In the genomic region with DNA sequence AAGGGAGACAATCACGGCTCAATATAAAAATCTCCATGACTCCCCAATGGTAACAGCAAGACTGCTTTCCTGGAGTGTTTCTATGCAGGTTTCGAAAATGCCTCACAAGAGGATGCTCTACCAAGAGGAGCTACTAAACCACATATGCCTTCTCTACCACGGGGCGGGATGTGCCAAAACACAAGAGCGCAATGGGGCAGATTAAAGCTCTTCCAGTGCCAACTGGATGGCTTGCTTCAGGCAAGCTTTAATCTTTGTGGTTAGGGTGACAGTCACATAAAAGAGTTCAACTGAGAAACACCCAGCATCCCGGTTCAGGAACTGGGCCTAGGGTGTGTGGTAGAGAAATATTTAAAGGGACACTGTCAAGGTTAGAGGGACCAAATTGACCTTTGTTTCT, we compare ENCODE assay signal across 39 mouse cellular contexts. TPM values are rescaled to one million over a fixed set of nuclear protein-coding genes. Genes with fewer than 3 reads are reported as not detected.
DNase-seq lines count a peak whose midpoint lies in the region; ATAC-seq lines count a peak whose summit lies in the region.
"Had no signal": no experiment of that assay in that cellular context is flagged by ENCODE, and none has a peak within 500 bp of the region (broad histone marks: within the 10 kb centered on the region; RNA-seq: fewer than 3 reads in every experiment).

No protein-coding gene starts in this region.

- no peak overlapping the region for H3K27ac ChIP-seq in embryonic facial prominence, embryonic 14.5 days (replicated peaks; ENCODE audit: low read depth, low read length)
- H3K27ac ChIP-seq in embryonic facial prominence, embryonic 10.5 days (replicated peaks), result no peak overlapping the region
- H3K27ac ChIP-seq: forebrain, embryonic 13.5 days; heart, embryonic 10.5 days; hindbrain, embryonic 14.5 days; kidney, embryonic 15.5 days; liver, embryonic 15.5 days; midbrain, embryonic 15.5 days; neural tube, embryonic 12.5 days had no signal

- H3K27me3 ChIP-seq in embryonic facial prominence, embryonic 14.5 days (replicated peaks; ENCODE audit: control insufficient read depth, insufficient read depth, low read length), result no peaks in the 10 kb centered on the region
- H3K27me3 ChIP-seq in embryonic facial prominence, embryonic 10.5 days (replicated peaks; ENCODE audit: low read depth, poor library complexity, severe bottlenecking), result no peaks in the 10 kb centered on the region
- H3K27me3 ChIP-seq: CH12.LX; forebrain, embryonic 13.5 days; kidney, embryonic 15.5 days; liver, embryonic 15.5 days; midbrain, embryonic 15.5 days; neural tube, embryonic 12.5 days had no signal

- H3K9ac ChIP-seq in embryonic facial prominence, embryonic 14.5 days (ENCODE audit: low read depth, low read length), result no peak overlapping the region
- H3K9ac ChIP-seq: forebrain, embryonic 13.5 days; hindbrain, embryonic 14.5 days; kidney, embryonic 15.5 days; liver, embryonic 15.5 days; lung, embryonic 14.5 days; midbrain, embryonic 15.5 days; neural tube, embryonic 12.5 days had no signal

- intact Hi-C loops in heart, postnatal 36 days (cut with DNase I), result no loop called here

- H3K36me3 ChIP-seq in embryonic facial prominence, embryonic 14.5 days (ENCODE audit: control insufficient read depth, insufficient read depth, low read length), result peaks cover 94% of the 10 kb centered on the region
- peaks cover 100% of the 10 kb centered on the region for H3K36me3 ChIP-seq in embryonic facial prominence, embryonic 10.5 days (replicated peaks)

- H3K4me2 ChIP-seq in embryonic facial prominence, embryonic 14.5 days (ENCODE audit: low read depth, low read length), result no peak overlapping the region
- H3K4me2 ChIP-seq: forebrain, embryonic 13.5 days; hindbrain, embryonic 14.5 days; kidney, embryonic 15.5 days; liver, embryonic 15.5 days; lung, embryonic 14.5 days; midbrain, embryonic 15.5 days; neural tube, embryonic 12.5 days had no signal

- H3K4me1 ChIP-seq in embryonic facial prominence, embryonic 14.5 days (ENCODE audit: control insufficient read depth, insufficient read depth, low read length), result no peaks in the 10 kb centered on the region
- no peaks in the 10 kb centered on the region for H3K4me1 ChIP-seq in embryonic facial prominence, embryonic 10.5 days
- H3K4me1 ChIP-seq: forebrain, embryonic 13.5 days; kidney, embryonic 15.5 days; liver, embryonic 15.5 days; neural tube, embryonic 12.5 days had no signal

- DNase-seq in embryonic facial prominence, embryonic 14.5 days (ENCODE audit: low spot score), result peak; percentile 20
- DNase-seq in embryonic facial prominence, embryonic 10.5 days (ENCODE audit: low spot score), result no peak
- DNase-seq in 3134 (ENCODE audit: extremely low read depth, insufficient read length, low spot score), result peak; percentile 16
- DNase-seq in ZHBTc4 (ENCODE audit: low read depth, low spot score), result peak; percentile 29
- DNase-seq in cerebellum, adult 8-10 months, result peak; percentile 28
- no peak for DNase-seq in B cell, adult 2 months
- no peak for DNase-seq in heart, postnatal 36 days
- DNase-seq: adrenal gland, postnatal 10 days; gastrocnemius, postnatal 25 days; heart, adult 11 months; kidney, adult 11 months; kidney, postnatal 36 days; layer of hippocampus, postnatal 36 days; lung, embryonic 14.5 days; lung, postnatal 14 days; thymus, postnatal 4 days had no signal

- 81% methylated on average over 6 of the region's 6 CpGs for WGBS in embryonic facial prominence, embryonic 14.5 days
- WGBS in embryonic facial prominence, embryonic 10.5 days, result 90% methylated on average over 6 of the region's 6 CpGs

- H3K9me3 ChIP-seq in embryonic facial prominence, embryonic 14.5 days (ENCODE audit: control insufficient read depth, low read length), result no peaks in the 10 kb centered on the region
- no peaks in the 10 kb centered on the region for H3K9me3 ChIP-seq in embryonic facial prominence, embryonic 10.5 days
- H3K9me3 ChIP-seq: forebrain, embryonic 13.5 days; heart, embryonic 10.5 days; kidney, embryonic 15.5 days; liver, embryonic 15.5 days; midbrain, embryonic 15.5 days; neural tube, embryonic 12.5 days had no signal

- no peak for ATAC-seq in embryonic facial prominence, embryonic 14.5 days (ENCODE audit: low read depth)
- ATAC-seq in frontal cortex, adult (ENCODE audit: low TSS enrichment), result no peak; the same call in 1 of the 2 replicates
- ATAC-seq: forebrain, embryonic 13.5 days; inflammation-experienced regulatory T-cells, adult 6 months; midbrain, embryonic 15.5 days had no signal

- H3K4me3 ChIP-seq in embryonic facial prominence, embryonic 14.5 days (ENCODE audit: low read depth, low read length), result no peak overlapping the region
- H3K4me3 ChIP-seq in embryonic facial prominence, embryonic 10.5 days, result no peak overlapping the region
- H3K4me3 ChIP-seq: forebrain, embryonic 13.5 days; heart, embryonic 10.5 days; kidney, embryonic 15.5 days; liver, embryonic 15.5 days; midbrain, embryonic 15.5 days; neural tube, embryonic 12.5 days had no signal

RNA-seq across cellular contexts. Expression of gene Kdm1a, which starts 39.8 kb away (rescaled TPM):
- polyA plus RNA-seq in embryonic facial prominence, embryonic 14.5 days (2014; fragmentation: Nextera tagmentation; extraction: Ambion mirVana), result 48.6 and 54.1 TPM in 2 replicates
- polyA plus RNA-seq in embryonic facial prominence, embryonic 10.5 days (2016; fragmentation: Nextera tagmentation; extraction: Ambion mirVana), result 54.2 and 56.1 TPM in 2 replicates
- 10 to 100 TPM; 28.4 to 33.7 TPM for total RNA-seq in heart, postnatal 36 days (2021)

RNA-seq across cellular contexts. Expression of gene Tex46, which starts 47.5 kb away (rescaled TPM):
- polyA plus RNA-seq in embryonic facial prominence, embryonic 14.5 days (2014; fragmentation: Nextera tagmentation; extraction: Ambion mirVana), result not detected in 2 replicates
- not detected in 2 replicates for polyA plus RNA-seq in embryonic facial prominence, embryonic 10.5 days (2016; fragmentation: Nextera tagmentation; extraction: Ambion mirVana)
- not detected for total RNA-seq in heart, postnatal 36 days (2021)
- total RNA-seq: adrenal gland, postnatal 10 days; CH12.LX; ES-E14; gastrocnemius, adult 18-20 months; gastrocnemius, postnatal 25 days; hematopoietic stem cell, adult 5-6 weeks; layer of hippocampus, adult 8-10 months; layer of hippocampus, postnatal 36 days; left cerebral cortex, postnatal 10 days; liver, adult 2 months had no signal
- polyA plus RNA-seq: C2C12; cortical plate, adult 2 months; forebrain, embryonic 13.5 days; frontal cortex, adult 2 months; heart, embryonic 10.5 days; heart, embryonic 16.5 days; hindbrain, embryonic 14.5 days; inflammation-experienced regulatory T-cells, adult 6 months; kidney, embryonic 15.5 days; limb, embryonic 11.5 days; liver, adult 2 months; liver, embryonic 15.5 days; lung, embryonic 14.5 days; midbrain, embryonic 15.5 days; neural tube, embryonic 12.5 days; stomach, embryonic 14.5 days; thymus, postnatal 0 days had no signal

RNA-seq across cellular contexts. Expression of gene Lactbl1, which starts 59.7 kb away (rescaled TPM):
- not detected in 2 replicates for polyA plus RNA-seq in embryonic facial prominence, embryonic 14.5 days (2014; fragmentation: Nextera tagmentation; extraction: Ambion mirVana)
- not detected in 2 replicates for polyA plus RNA-seq in embryonic facial prominence, embryonic 10.5 days (2016; fragmentation: Nextera tagmentation; extraction: Ambion mirVana)
- not detected for total RNA-seq in heart, postnatal 36 days (2021)
- total RNA-seq: adrenal gland, postnatal 10 days; CH12.LX; ES-E14; gastrocnemius, adult 18-20 months; gastrocnemius, postnatal 25 days; layer of hippocampus, postnatal 36 days; liver, adult 2 months had no signal
- polyA plus RNA-seq: C2C12; forebrain, embryonic 13.5 days; heart, embryonic 10.5 days; kidney, embryonic 15.5 days; limb, embryonic 11.5 days; liver, adult 2 months; liver, embryonic 15.5 days; lung, embryonic 14.5 days; neural tube, embryonic 12.5 days had no signal

Comparison
In these comparisons a context has a peak if more than half of its experiments do, and no peak if none do; other contexts are left out.
1. DNase-seq: peak in embryonic facial prominence, embryonic 14.5 days (single experiment), 3134 (single experiment), ZHBTc4 (single experiment) and cerebellum, adult 8-10 months (single experiment); none in embryonic facial prominence, embryonic 10.5 days (single experiment), B cell, adult 2 months (0 of 2) and heart, postnatal 36 days (0 of 2).